Mouse (Mus musculus) T-cell, adult 2 months (primary cell): ENCODE measurements around the gene Olfr1100.

ENCODE experiments used
- DNase-seq: peaks from one replicate; pipeline ENCODE4 v3.0.0; 2022; ENCODE audit warnings: low spot score

The Olfr1100 gene

GRCm38 (mm10) chr2:86979854-86980253 is at the start of gene Olfr1100:
Gene Olfr1100, minus strand, starts transcription at chr2:86979954.
- no peak for DNase-seq

- no peak for DNase-seq
Measured at GRCm38 (mm10) chr2:87026980-87027379, 47.2 kb upstream of the Olfr1100 start, which contains the start of gene Olfr1104. Gene Olfr1104, minus strand, starts transcription at chr2:87027080.

- DNase-seq: no peak
Measured at GRCm38 (mm10) chr2:86998098-86998497, 18.3 kb upstream of the Olfr1100 start, which contains the start of gene Olfr1102. Gene Olfr1102, plus strand, starts transcription at chr2:86998398.

GRCm38 (mm10) chr2:86991121-86991520 is 11.4 kb upstream of the Olfr1100 start, which contains the start of gene Olfr1101:
Gene Olfr1101, minus strand, starts transcription at chr2:86991221.
- no peak for DNase-seq

GRCm38 (mm10) chr2:86960593-86960992 is 19.2 kb downstream of the Olfr1100 start, which contains the start of gene Olfr1099:
Gene Olfr1099, minus strand, starts transcription at chr2:86960693.
- no peak for DNase-seq

GRCm38 (mm10) chr2:86926557-86926956 is 53.2 kb downstream of the Olfr1100 start:
- DNase-seq: no peak
